Mouse (Mus musculus) liver, adult 10 weeks (tissue): ENCODE measurements around the gene Pcbd1. TPM values are rescaled to one million over a fixed set of nuclear protein-coding genes. Genes with fewer than 3 reads are reported as not detected.

Source experiments
- polyA plus RNA-seq: library from polyadenylated mRNA; stranded (reverse); fragments of 350-450 nt; fragmentation: Illumina TruSeq; extraction: RNeasy Lipid Tissue Mini Kit (QIAGEN cat#74804); gene quantifications from one replicate; pipeline ENCODE4 v1.2.3, GENCODE M21; 2014; ENCODE audit warnings: low read depth, low replicate concordance

Pcbd1 gene
- 510 TPM for polyA plus RNA-seq

DNA sequence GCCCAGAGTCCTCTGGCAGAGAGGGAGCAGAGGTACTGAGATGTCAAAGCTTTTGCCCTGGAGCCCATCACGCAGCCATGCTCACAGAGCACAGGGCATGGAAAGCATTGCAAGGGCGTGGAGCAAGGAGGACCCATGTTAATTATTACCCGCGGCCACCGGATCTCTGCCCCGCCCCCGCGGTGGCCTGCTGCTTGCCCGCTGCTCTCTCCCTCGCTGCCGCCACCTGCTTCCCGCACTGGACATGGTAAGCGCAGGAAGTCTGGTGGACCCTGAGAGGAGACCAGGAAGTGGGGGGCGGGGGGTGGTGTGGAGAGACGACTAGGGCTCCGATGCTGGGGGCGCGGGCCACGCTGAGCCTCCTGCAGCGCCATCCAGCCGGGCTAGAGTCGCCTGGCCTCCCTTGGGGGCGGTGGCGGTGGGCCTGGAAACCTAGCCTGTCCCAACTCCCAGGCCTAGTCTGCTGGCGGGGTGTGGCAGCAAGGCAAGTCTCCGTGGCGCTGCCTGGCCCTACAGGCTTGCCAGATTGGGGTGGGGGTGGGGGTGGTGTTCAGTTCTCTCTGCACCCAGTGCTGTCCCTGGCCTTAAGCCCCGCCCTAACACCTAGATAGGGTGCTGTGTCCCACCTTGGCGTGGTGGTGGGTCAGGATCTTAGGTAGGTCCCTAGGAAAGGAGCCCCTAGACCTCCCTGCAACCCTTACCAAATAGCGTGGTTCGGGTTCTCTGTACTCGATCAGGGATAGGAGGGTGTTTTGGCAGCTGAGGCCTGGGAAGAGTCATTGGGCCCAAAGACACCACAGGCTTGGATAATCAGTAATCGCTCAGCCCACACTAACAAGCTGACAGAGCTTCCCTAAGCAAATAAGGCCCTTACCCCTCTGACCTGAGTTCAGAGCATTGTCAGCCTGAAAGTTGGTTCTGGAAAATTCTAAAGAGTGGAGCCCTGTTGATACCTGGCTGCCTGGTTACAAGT is at the start of gene Pcbd1:
Gene Pcbd1, plus strand, starts transcription at position 162 of the 973 bp plus-strand sequence.

Other genes with a start within 250 kb of the Pcbd1 start
- gene Sgpl1, start 58.4 kb downstream of the Pcbd1 start, polyA plus RNA-seq, result 50.9 TPM
- not detected for gene Tbata, start 82.6 kb downstream of the Pcbd1 start, polyA plus RNA-seq
- gene Adamts14, start 184.1 kb downstream of the Pcbd1 start, polyA plus RNA-seq, result not detected
- gene Prf1, start 208.5 kb downstream of the Pcbd1 start, polyA plus RNA-seq, result 0.16 TPM